Mouse (Mus musculus) kidney, postnatal 14 days (tissue): ENCODE results near the gene Kpna2.
A peak's percentile ranks its signal among the peaks of the same experiment; 100 is the strongest.
"Not testable (repeated sequence)": the region's sequence is repeated elsewhere in the genome, so short reads cannot be mapped to it uniquely, and the experiment has no call there.

Experiments
- DNase-seq: peaks from one replicate; pipeline ENCODE4 v3.0.0; 2022; ENCODE audit warnings: mixed read lengths

The Kpna2 gene

DNA sequence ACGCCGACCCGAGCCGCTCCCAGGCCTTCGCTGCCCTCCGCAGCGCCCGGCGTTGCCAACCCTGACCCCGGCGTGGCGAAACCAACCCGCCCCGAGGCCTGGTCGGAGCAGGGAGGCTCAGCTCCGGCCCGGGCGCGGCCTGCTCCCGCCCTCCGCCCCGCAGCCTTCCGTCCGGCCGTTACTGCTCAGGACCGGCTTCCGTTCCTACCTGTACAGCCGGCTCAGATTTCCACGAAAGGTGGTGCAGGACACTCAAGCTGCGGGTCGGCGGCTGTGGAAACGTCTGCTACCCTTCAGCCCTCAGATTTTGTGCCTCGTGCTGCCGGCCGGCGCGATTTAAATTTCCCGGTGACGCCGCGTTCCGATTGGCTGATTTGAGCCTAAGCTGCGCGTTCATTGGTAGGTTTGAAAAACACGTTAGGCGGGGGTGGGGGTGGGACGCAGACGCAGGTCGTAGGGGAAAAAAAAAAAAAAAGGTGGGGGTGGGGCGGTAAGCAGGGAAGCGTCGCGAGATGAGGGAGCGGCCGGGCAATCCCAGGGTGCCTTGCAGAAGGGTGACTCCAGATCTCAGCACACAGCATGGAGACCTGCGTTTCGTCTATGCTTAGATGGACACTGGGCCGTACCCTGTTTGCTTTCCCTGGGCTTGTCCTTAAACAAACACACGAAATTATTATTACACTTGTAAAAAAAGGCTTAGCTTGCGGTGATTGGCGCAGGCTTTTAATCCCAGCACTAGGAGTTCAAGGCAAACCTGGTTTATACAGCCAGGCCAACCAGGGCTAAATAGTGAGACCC, at the start of gene Kpna2:
Kpna2 (minus strand) TSS at position 391 of the 798 bp plus-strand sequence.
- DNase-seq = peak; percentile 94

DNA sequence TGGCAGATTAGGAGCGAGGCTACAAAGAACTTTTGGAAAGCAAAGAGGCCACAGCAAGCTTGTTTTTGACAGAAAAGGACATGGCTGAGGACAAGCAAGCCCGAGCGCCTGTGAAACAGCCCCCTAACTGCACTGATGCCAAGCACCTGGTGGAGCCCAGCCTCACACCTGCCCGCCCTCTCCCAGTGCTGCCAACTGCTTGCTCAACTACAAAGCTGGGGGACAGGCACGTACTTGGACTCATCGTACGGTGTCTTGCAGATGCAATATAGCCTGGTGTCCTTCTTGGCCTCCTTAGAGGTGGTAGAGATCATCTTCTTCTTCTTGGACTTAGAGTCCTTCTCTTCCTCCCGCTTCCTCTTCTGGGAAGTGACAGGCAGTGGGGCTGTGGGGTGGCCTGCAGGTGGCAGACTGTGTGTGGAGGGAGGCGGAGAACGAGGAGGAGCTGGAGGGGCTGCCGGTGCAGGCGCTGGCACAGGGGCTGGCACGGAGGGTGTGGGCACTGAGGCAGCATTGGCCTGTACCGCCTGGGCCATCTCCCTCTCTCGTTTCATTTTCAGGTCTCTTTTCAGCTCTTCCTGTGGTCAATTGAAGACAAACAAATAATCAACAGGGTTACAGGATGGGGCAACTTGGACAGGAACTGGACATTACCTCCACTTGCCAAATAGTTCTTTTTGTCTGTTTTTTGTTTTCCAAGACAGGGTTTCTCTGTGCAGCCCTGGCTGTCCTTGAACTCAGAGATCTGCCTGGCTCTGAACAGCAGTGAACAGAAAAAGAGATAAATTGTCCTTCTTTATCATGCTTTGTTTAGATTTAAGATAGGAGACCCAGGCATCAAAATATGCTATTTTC, 47.7 kb upstream of the Kpna2 start:
- DNase-seq = no peak

DNA sequence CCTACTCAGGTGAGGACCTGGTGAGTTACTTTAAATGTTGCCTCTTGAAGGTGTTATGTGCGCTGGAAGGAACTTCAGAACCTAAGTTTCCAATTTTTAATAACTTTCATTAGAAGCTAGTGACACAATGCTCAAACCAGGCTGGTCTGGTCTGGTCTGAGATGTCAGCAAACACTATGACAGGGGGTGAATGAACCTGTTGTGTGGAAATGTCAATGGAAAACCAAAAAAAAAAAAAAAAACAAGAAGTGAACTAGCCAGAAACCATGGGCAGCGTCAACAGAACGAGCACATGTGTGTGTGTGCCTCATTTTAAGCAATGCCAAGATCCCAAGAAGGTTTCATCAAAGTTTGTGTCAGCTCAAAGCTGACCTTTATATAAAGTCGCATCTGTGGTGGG, 46.2 kb upstream of the Kpna2 start:
- no peak for DNase-seq

DNA sequence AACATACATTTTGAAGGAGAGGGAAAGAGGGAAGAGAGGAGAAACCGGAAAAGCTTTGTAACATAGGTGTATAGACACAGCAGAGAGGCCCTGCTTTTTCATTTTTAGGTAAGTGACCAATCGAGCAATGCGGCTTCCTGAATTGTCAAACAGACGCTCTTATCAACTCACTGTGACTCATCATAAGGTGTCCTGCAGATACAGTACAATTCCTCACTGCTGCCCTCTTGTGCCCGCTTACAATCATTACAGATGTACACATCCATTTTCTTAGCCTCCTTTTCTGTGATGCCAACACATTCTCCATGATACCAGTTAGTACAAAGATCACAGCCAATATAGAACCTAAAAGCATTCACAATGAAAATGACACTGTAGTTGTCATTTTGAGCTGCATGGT, 45.0 kb upstream of the Kpna2 start:
- peak; percentile 66 for DNase-seq

- DNase-seq = peak; percentile 28
Measured at GRCm38 (mm10) chr11:107043361-107043760, 44.0 kb upstream of the Kpna2 start.

DNA sequence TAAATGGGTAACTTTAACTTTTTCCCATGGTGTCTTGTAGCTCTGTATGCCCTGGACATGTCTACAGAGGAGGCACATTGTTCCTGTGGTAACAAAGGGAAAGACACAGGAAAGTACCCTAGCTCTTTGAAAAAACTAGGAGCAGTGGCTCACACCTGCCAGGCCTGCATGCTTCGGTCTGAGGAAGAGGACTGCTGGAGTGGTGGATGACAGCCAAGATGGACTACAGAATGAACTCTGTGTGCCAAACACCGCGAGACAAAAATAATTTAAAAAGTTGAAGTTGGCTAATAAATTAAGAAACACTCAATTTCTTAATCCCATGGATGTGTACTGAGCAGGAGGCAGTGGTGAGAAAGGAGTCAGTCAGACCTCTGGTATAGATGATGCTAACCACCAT, 42.1 kb upstream of the Kpna2 start:
- DNase-seq = no peak

DNA sequence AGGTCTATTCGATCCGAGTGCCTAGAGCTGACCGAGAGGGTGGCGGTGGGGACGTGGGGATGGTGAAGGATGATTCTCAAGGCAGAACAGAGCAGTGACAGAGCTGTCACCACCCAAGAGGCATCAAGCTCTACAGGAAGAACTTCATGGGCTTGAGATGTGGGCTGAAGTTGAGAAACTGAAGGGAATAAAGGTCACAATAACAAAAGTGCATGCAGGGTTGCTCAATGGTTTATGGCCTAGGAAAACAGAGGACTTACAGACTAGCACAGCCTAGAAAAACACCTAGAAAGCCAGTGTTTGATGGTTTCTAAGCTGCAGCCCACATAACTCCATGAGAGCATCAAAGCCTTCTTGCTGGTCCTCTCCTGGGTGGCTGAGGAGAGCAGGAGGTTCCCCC, 40.1 kb upstream of the Kpna2 start:
- no peak for DNase-seq

DNA sequence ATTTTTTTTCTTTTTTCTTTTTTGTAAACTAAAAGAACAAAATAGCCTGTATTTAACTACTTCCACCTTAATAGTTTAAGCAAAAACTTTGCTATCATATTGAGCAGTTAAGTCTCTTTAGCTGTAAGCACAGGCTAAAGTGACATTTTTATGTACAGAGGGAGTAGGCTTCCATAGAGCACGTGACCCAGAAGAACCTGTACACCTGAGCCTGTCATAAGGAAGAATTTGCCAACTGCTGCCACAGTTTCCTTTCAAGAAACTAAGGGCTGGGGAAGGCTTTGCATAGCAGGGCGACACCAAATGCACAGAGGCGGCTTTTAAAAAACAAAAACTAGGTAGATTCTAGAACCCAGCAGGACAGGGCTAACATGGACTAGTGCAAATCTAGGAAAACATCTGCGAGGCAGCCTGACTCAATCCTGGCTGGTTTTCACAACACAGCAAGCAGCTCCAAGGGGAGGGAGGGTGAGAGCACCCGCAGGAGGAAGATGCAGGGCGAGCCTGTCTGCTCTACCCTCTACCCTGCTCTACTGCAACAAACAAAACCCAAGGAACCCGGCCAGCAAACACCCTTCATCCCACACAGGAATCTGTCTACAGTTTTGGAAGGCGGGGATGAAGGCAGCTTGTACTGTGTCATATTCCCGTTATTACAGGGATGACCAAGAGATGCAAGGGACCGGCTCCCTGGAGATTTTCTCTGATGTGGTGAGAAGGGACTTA, 34.9 kb upstream of the Kpna2 start:
- DNase-seq = no peak

DNA sequence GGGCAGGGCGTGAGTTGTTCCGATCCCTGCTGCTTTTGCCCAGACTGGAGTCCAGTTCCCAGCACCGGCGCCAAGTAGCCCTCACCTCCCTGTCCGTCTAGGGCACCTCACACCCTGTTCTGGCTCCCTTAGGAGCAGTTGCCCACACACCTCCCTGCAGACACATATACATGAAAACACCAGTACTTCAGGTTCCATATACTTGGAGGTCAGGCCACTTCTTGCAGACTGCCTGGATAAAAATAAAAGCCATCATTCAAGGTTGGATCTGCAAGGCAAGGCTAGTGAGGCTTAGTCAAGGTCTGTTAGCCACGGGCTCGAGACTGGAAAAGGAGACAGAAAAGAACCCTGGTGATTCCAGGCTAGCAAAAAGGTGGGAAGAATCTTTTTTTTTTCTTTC, 32.3 kb upstream of the Kpna2 start:
- no peak for DNase-seq

GRCm38 (mm10) chr11:107029536-107029935, 30.2 kb upstream of the Kpna2 start:
- no peak for DNase-seq

- DNase-seq = no peak
Measured at GRCm38 (mm10) chr11:107028754-107029153, 29.4 kb upstream of the Kpna2 start.

DNA sequence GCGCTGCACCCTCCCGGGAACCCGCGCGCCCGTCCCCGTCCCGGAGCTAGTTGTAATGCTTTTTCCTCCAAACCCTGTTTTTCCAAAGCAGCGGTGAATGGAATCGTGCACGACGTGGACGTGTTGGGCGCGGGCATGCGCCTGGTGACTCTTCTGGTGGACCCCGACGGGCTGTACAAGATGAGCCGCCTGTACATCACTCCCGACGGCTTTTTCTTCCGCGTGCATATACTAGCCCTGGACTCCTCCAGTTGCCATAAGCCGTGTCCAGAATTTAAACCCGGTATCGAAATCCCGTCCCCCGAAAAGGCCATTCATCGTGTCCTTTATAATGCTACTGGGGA, 28.9 kb upstream of the Kpna2 start:
- no peak for DNase-seq

- peak; percentile 96 for DNase-seq
Measured at GRCm38 (mm10) chr11:107027431-107028274, 28.3 kb upstream of the Kpna2 start.

DNA sequence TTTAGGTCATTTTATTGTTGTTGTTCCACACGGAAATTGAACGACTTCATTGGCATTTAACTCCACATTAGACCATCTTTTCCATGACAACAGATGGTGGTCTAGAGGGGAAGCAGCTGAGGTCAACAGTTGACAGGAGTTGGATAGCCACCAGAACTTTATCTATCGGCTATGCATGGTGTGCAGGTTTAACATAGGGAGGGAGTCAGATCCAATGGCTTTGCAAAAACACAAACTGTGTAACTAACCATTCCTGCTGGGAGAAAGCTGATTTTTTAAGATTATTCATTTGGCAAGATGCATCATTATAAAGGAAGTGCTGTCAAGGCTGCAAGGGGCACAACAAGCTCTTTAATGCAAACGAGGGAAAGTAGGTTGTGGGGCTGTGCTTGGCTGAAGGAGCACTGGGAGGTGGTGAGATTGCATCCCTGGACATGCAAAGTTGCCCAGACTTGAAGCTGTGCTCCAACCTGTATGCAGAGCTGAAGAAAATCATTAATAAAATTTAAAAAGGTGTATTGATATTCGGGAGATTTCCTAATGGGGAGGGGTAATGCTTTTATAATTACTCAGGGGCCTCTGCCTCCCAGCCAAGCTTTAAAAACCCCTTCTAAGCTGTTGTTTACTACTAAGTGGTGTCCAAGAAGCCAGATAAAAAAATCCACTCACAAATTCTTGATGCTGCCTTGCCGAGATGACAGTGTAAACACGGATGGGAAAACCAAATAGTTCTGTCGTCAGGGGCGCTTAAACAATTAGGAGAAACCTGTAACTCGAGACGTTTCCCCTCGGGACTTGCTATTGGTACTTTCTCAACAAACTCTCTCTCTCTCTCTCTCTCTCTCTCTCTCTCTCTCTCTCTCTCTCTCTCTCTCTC, 27.5 kb upstream of the Kpna2 start:
- DNase-seq = no peak

DNA sequence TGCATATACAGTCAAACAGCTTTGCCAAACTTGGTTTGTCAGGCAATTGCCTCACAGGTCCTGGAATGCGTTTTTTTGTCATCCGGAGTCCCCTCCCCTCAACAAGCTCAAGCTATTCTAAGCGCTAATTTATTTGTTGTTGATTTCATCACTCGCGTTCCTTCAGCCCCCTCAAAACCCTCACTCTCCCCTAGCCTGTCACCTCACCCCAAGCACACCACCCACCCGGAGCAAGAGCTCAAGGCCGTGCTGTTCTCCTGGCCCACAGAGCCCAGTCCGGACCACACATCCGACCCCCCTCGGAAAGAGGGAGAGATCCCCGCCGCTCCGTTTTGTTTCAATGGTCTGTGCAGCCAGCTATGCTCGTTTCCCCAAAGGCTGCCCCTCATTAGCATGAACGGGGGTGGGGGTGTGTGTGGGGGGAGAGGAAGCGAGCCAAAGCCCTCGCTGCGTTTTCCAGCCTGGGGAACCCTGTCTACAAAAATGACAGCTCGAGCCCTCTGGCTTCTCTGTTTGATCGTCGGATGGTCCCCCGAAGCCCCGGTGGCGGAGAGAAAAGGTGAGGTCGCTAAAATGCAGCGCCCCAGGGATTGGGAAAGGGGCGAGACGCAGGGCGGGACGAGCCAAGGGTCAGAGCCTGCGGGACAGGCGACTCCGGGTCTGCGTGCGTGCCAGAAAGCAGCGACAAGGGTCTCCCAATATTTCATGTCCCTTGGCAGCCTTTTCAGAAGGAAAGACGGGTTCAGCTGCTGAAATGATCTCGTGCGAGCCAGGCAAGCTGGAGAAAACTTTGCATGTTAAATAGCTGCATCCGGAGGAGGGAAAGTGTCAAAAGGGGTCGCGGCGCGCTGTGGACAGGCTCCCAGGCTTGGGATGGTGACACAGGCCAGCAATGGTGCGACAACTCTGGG, 26.3 kb upstream of the Kpna2 start, which contains the start of gene 1810010H24Rik:
1810010H24Rik (plus strand) TSS at position 271 of the 911 bp plus-strand sequence.
- peak; percentile 64 for DNase-seq

GRCm38 (mm10) chr11:107024406-107024805, 25.1 kb upstream of the Kpna2 start:
- no peak for DNase-seq

- DNase-seq = no peak
Measured at GRCm38 (mm10) chr11:107022050-107022683, 22.8 kb upstream of the Kpna2 start.

DNA sequence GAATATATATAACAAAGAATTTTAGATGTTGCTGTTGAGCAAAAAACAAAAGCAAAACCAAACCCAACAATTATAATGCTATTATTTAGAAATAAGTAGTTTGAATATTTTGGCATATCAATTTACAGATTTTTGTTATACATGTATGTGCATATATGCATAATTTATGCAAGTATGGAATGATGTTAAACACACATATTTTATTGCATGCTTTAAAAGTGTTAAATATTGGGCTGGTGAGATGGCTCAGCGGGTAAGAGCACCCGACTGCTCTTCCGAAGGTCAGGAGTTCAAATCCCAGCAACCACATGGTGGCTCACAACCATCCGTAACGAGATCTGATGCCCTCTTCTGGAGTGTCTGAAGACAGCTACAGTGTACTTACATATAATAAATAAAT, 20.4 kb upstream of the Kpna2 start:
- not testable (repeated sequence) for DNase-seq

- DNase-seq = no peak
Measured at GRCm38 (mm10) chr11:107019318-107019717, 20.0 kb upstream of the Kpna2 start.

GRCm38 (mm10) chr11:107018606-107019005, 19.3 kb upstream of the Kpna2 start:
- DNase-seq = no peak
